Mouse (Mus musculus): ENCODE measurements at regions not wholly inside any gene's neighbourhood (a gene's known extent, or its start where the extent isn't known, plus 50 kb on each side); places are given as distances from the start of the nearest gene placed in this dataset.
"Not testable (repeated sequence)": the region's sequence is repeated elsewhere in the genome, so short reads cannot be mapped to it uniquely, and the experiment has no call there.

DNA sequence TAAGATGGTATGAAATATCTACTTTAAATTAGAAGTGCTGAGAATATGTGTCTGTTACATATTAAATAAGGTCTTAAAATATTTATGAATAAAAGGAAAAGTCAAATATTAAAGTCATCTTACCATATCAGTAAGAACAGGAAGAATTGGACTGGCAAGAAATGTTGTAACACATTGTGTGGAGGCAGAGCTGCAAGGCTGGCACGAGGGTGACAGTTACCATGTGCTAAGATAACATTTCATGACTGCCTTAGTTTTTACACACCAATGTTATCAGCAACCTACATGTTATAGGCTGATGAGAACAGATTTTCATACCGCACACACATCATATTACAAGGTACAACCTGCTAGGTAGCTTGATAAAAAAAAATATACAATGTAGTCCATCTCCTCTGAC lies 746.2 kb upstream of the Intu start:
- Histone ChIP-seq H3K4me3 (replicated peaks) (no peak overlapping the region), H3K36me3 (no peaks in the 10 kb centered on the region), H3K27ac (no peak overlapping the region), H3K4me1 (replicated peaks) (peaks cover 5% of the 10 kb centered on the region), H3K27me3 (no peaks in the 10 kb centered on the region), H3K4me2 (no peak overlapping the region), H3K9ac (replicated peaks) (no peak overlapping the region), H3K9me3 (no peaks in the 10 kb centered on the region)
- no peak for ATAC-seq (ENCODE audit: insufficient number of reproducible peaks, insufficient read depth, low FRiP score, low TSS enrichment, low read depth)
- WGBS, result 87% methylated on average over 2 of the region's 2 CpGs

DNA sequence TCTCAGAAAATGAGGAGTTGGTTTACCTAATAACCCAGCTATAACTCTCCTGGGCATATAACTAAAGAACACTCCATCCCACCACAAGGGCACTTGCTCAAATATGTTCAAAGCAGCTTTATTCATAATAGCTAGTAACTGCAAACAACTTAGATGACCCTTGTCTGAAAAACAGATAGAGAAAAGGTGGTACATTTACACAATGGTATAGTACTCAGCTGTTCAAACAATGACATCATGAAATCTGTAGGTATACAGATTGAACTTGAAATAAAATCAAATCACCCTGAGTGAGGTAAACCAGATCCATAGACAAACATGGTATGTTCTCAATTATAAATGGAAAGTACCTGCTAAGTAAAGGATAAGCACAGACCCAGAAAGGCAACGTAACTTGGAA lies 721.5 kb upstream of the Intu start:
- H3K4me2 ChIP-seq, result no peak overlapping the region
- H3K9me3 ChIP-seq, result no peaks in the 10 kb centered on the region
- no peaks in the 10 kb centered on the region for H3K36me3 ChIP-seq
- WGBS, result 79% methylated on average over 1 of the region's 1 CpGs
- ATAC-seq (ENCODE audit: insufficient number of reproducible peaks, insufficient read depth, low FRiP score, low TSS enrichment, low read depth), result no peak
- H3K4me1 ChIP-seq (replicated peaks), result 0 out of 2 replicates have a peak, but pooled peaks cover 5% of the 10 kb centered on the region
- H3K27me3 ChIP-seq, result no peaks in the 10 kb centered on the region
- no peak overlapping the region for H3K4me3 ChIP-seq (replicated peaks)
- no peak overlapping the region for H3K9ac ChIP-seq (replicated peaks)
- no peak overlapping the region for H3K27ac ChIP-seq

- H3K36me3 ChIP-seq, result no peaks in the 10 kb centered on the region
- H3K4me1 ChIP-seq (replicated peaks), result peaks cover 8% of the 10 kb centered on the region
- H3K4me3 ChIP-seq (replicated peaks), result no peak overlapping the region
- no peak for ATAC-seq (ENCODE audit: insufficient number of reproducible peaks, insufficient read depth, low FRiP score, low TSS enrichment, low read depth)
- no peak overlapping the region for H3K9ac ChIP-seq (replicated peaks)
- H3K4me2 ChIP-seq, result no peak overlapping the region
- H3K27ac ChIP-seq, result no peak overlapping the region
- no peaks in the 10 kb centered on the region for H3K9me3 ChIP-seq
- H3K27me3 ChIP-seq, result no peaks in the 10 kb centered on the region
- 21% methylated on average over 6 of the region's 6 CpGs for WGBS
These were observed 716.3 kb upstream of the Intu start for GRCm38 (mm10) chr3:39814814-39815213.

- WGBS, result 91% methylated on average over 8 of the region's 8 CpGs
These were observed 700.5 kb upstream of the Intu start for GRCm38 (mm10) chr3:39830488-39831056.

DNA sequence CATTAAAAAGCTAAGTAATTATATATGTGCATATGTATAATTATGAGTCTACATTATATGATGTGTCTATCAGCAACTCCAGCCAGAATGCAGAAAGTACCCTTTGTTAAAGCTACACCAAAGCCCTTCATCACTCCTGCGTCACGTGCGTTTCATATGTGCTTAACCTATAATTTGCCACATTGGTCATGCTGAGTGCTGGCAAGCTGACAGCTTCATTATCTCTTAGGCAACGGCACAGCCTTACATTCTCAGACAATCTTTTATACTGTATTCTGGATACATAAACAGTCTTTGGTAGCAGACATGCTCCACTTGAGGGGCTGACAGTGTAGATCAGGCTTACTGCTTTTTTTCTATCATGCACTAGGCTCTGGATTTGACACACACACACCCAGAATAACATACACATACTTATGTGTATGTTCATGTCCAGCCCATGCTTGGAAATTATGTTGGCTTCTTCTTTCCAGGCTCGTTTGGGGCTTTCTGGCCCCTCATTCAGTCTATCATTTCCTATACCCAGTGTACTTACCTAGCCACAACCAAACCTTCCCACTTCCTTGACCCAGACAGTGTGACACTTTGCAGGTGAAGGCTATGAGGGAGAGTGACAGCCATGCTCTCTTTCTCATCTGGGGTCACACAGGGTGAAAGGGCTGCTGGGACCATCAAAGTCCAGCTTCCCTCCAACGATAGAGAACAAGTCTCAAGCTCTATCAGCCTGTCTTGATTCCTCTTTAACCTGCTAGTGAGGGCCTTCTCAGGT lies 692.5 kb upstream of the Intu start:
- H3K4me2 ChIP-seq, result no peak overlapping the region
- no peaks in the 10 kb centered on the region for H3K27me3 ChIP-seq
- no peaks in the 10 kb centered on the region for H3K36me3 ChIP-seq
- no peaks in the 10 kb centered on the region for H3K4me1 ChIP-seq (replicated peaks)
- H3K27ac ChIP-seq, result no peak overlapping the region
- no peak overlapping the region for H3K4me3 ChIP-seq (replicated peaks)
- 65% methylated on average over 6 of the region's 6 CpGs for WGBS
- no peak for ATAC-seq (ENCODE audit: insufficient number of reproducible peaks, insufficient read depth, low FRiP score, low TSS enrichment, low read depth)
- H3K9ac ChIP-seq (replicated peaks), result no peak overlapping the region
- H3K9me3 ChIP-seq, result no peaks in the 10 kb centered on the region

More at GRCm38 (mm10) chr3:39830488-39831056, 700.5 kb upstream of the Intu start:
- H3K36me3 ChIP-seq, result no peaks in the 10 kb centered on the region
- no peak for ATAC-seq (ENCODE audit: insufficient number of reproducible peaks, insufficient read depth, low FRiP score, low TSS enrichment, low read depth)
- H3K4me2 ChIP-seq, result no peak overlapping the region
- H3K9me3 ChIP-seq, result no peaks in the 10 kb centered on the region
- H3K4me1 ChIP-seq (replicated peaks), result no peaks in the 10 kb centered on the region
- H3K27me3 ChIP-seq, result no peaks in the 10 kb centered on the region
- H3K27ac ChIP-seq, result no peak overlapping the region
- no peak overlapping the region for H3K9ac ChIP-seq (replicated peaks)
- no peak overlapping the region for H3K4me3 ChIP-seq (replicated peaks)

GRCm38 (mm10) chr3:39840946-39841345 lies 690.1 kb upstream of the Intu start:
- ATAC-seq (ENCODE audit: insufficient number of reproducible peaks, insufficient read depth, low FRiP score, low TSS enrichment, low read depth), result no peak
- Histone ChIP-seq H3K4me3 (replicated peaks) (no peak overlapping the region), H3K36me3 (no peaks in the 10 kb centered on the region), H3K9ac (replicated peaks) (no peak overlapping the region), H3K4me2 (no peak overlapping the region), H3K27me3 (no peaks in the 10 kb centered on the region), H3K4me1 (replicated peaks) (no peaks in the 10 kb centered on the region), H3K9me3 (no peaks in the 10 kb centered on the region), H3K27ac (no peak overlapping the region)
- WGBS, result 89% methylated on average over 5 of the region's 5 CpGs

DNA sequence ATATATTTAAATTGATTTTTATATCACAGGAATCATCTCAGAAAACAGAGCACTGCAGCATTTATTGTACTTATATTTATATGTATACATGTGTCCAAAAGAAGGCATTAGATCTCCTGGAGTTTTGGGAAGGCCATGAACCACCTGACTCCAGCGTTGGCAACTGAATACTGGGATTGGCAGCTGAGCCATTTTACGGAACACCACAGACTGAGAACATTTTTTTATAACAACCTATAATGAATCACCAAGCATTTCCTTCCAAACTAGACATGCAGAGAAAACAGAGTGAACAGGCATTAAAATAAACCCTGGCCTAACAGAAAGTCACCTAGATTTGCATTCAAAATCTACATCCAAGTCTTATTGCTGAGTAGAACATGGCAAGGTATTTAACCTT lies 686.0 kb upstream of the Intu start:
- H3K27me3 ChIP-seq, result no peaks in the 10 kb centered on the region
- H3K4me1 ChIP-seq (replicated peaks), result no peaks in the 10 kb centered on the region

DNA sequence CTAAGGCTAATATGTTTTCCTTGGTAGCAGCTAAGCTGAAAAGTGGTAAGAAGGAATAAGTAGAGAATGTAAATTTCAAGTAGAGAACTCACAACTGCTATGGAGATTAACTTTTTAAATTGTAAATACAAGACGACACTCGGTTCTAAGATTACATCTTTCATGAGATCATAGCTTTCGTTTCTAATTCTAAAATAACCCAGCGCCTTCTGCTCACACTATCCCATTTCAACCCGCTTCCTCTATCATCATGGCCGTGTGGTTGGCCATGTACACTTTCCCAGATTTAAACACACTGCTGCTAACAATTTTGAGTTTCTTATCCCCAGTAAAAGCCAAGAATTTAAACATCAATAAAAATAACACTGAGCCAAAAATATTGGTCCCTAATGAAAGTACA lies 682.3 kb upstream of the Intu start:
- Histone ChIP-seq H3K4me1 (replicated peaks) (no peaks in the 10 kb centered on the region), H3K36me3 (no peaks in the 10 kb centered on the region), H3K4me2 (no peak overlapping the region), H3K9me3 (no peaks in the 10 kb centered on the region), H3K27ac (no peak overlapping the region), H3K9ac (replicated peaks) (no peak overlapping the region), H3K4me3 (replicated peaks) (no peak overlapping the region), H3K27me3 (no peaks in the 10 kb centered on the region)
- 82% methylated on average over 6 of the region's 6 CpGs for WGBS
- no peak for ATAC-seq (ENCODE audit: insufficient number of reproducible peaks, insufficient read depth, low FRiP score, low TSS enrichment, low read depth)

More for the DNA sequence above, 686.0 kb upstream of the Intu start:
- Histone ChIP-seq H3K27ac (no peak overlapping the region), H3K9me3 (no peaks in the 10 kb centered on the region), H3K9ac (replicated peaks) (no peak overlapping the region), H3K4me3 (replicated peaks) (no peak overlapping the region), H3K4me2 (no peak overlapping the region), H3K36me3 (no peaks in the 10 kb centered on the region)
- WGBS, result 82% methylated on average over 2 of the region's 2 CpGs
- no peak for ATAC-seq (ENCODE audit: insufficient number of reproducible peaks, insufficient read depth, low FRiP score, low TSS enrichment, low read depth)

GRCm38 (mm10) chr3:39857214-39857839 lies 673.8 kb upstream of the Intu start:
- whole genome bisulfite sequencing, result 86% methylated on average over 9 of the region's 9 CpGs
- Histone ChIP-seq H3K27me3 (no peaks in the 10 kb centered on the region), H3K4me3 (replicated peaks) (no peak overlapping the region), H3K4me2 (no peak overlapping the region), H3K4me1 (replicated peaks) (no peaks in the 10 kb centered on the region), H3K36me3 (no peaks in the 10 kb centered on the region), H3K9me3 (no peaks in the 10 kb centered on the region), H3K27ac (no peak overlapping the region), H3K9ac (replicated peaks) (no peak overlapping the region)
- ATAC-seq (ENCODE audit: insufficient number of reproducible peaks, insufficient read depth, low FRiP score, low TSS enrichment, low read depth), result no peak

- H3K27me3 ChIP-seq; H3K36me3 ChIP-seq; H3K9ac ChIP-seq (replicated peaks); H3K27ac ChIP-seq; H3K9me3 ChIP-seq; H3K4me3 ChIP-seq (replicated peaks); H3K4me2 ChIP-seq; ATAC-seq (ENCODE audit: insufficient number of reproducible peaks, insufficient read depth, low FRiP score, low TSS enrichment, low read depth); H3K4me1 ChIP-seq (replicated peaks): not testable (repeated sequence)
- 70% methylated on average over 1 of the region's 1 CpGs for whole genome bisulfite sequencing
These were observed 655.0 kb upstream of the Intu start for GRCm38 (mm10) chr3:39876046-39876445.

- no peaks in the 10 kb centered on the region for H3K36me3 ChIP-seq
- H3K4me3 ChIP-seq (replicated peaks), result no peak overlapping the region
- no peaks in the 10 kb centered on the region for H3K9me3 ChIP-seq
- no peaks in the 10 kb centered on the region for H3K27me3 ChIP-seq
- no peak overlapping the region for H3K4me2 ChIP-seq
- H3K27ac ChIP-seq, result no peak overlapping the region
- 60% methylated on average over 4 of the region's 4 CpGs for WGBS
- ATAC-seq (ENCODE audit: insufficient number of reproducible peaks, insufficient read depth, low FRiP score, low TSS enrichment, low read depth), result no peak
- H3K4me1 ChIP-seq (replicated peaks), result no peaks in the 10 kb centered on the region
- no peak overlapping the region for H3K9ac ChIP-seq (replicated peaks)
These were observed 646.7 kb upstream of the Intu start for GRCm38 (mm10) chr3:39884370-39884769.

Data from limb, embryonic 12.5 days (tissue).